Mouse (Mus musculus) left cerebral cortex, postnatal 25 days (tissue): ENCODE data around the gene Wnt3. TPM values are rescaled to one million over a fixed set of nuclear protein-coding genes. Genes with fewer than 3 reads are reported as not detected.
"Not testable (repeated sequence)": the region's sequence is repeated elsewhere in the genome, so short reads cannot be mapped to it uniquely, and the experiment has no call there.

ENCODE experiments used
- DNase-seq, 2 experiments: peaks; one replicate each; pipeline ENCODE4 v3.0.0; 2022; ENCODE audit warnings: low spot score in 2 of 2, mixed read lengths in 1 of 2
- intact Hi-C: fragments of 180-260 bp; cut with DNase I; formaldehyde crosslinking; loops from one replicate; pipeline ENCODE4 v1.15.1; 2025
- total RNA-seq, 2 experiments: library from RNA; stranded (reverse); gene quantifications; 2 replicates each; pipeline ENCODE4 v1.2.3; 2021

Gene Wnt3
- 1 to 10 TPM in 1 of 2 experiments, under 1 TPM in 1; 0.92 to 1.4 TPM for total RNA-seq

- intact Hi-C loops: no loop called here
- no peak for DNase-seq
Measured at GRCm38 (mm10) chr11:103773387-103774227, at the start of gene Wnt3. Gene Wnt3 (plus strand): TSS chr11:103774150.

GRCm38 (mm10) chr11:103724331-103724771 is 49.6 kb upstream of the Wnt3 start:
- DNase-seq: peak; percentile 30 to 79
- intact Hi-C loops: no loop called here

GRCm38 (mm10) chr11:103729282-103729985 is 44.5 kb upstream of the Wnt3 start:
- intact Hi-C loops: no loop called here
- DNase-seq: peak in 1 of 2 experiments; percentile 52

GRCm38 (mm10) chr11:103731594-103731993 is 42.4 kb upstream of the Wnt3 start:
- intact Hi-C loops: no loop called here
- no peak for DNase-seq

GRCm38 (mm10) chr11:103732306-103732705 is 41.6 kb upstream of the Wnt3 start:
- no peak for DNase-seq
- intact Hi-C loops: no loop called here

- intact Hi-C loops: no loop called here
- peak in 1 of 2 experiments; percentile 83 for DNase-seq
Measured at GRCm38 (mm10) chr11:103733069-103733468, 40.9 kb upstream of the Wnt3 start.

- no peak for DNase-seq
- intact Hi-C loops: no loop called here
Measured at GRCm38 (mm10) chr11:103733961-103734360, 40.0 kb upstream of the Wnt3 start.

- no peak for DNase-seq
- intact Hi-C loops: no loop called here
Measured at GRCm38 (mm10) chr11:103734411-103735045, 39.4 kb upstream of the Wnt3 start.

GRCm38 (mm10) chr11:103735046-103735781 is 38.7 kb upstream of the Wnt3 start:
- intact Hi-C loops: no loop called here

GRCm38 (mm10) chr11:103749306-103750089 is 24.5 kb upstream of the Wnt3 start, which contains the start of gene Wnt9b:
Gene Wnt9b (minus strand): TSS chr11:103749821.
- no peak for DNase-seq
- intact Hi-C loops: no loop called here

More at GRCm38 (mm10) chr11:103735046-103735781, 38.7 kb upstream of the Wnt3 start:
- DNase-seq: no peak

- intact Hi-C loops: no loop called here
- no peak for DNase-seq
Measured at GRCm38 (mm10) chr11:103750612-103751011, 23.3 kb upstream of the Wnt3 start.

- no peak for DNase-seq
Measured at GRCm38 (mm10) chr11:103758054-103758453, 15.9 kb upstream of the Wnt3 start.

GRCm38 (mm10) chr11:103758706-103759105 is 15.2 kb upstream of the Wnt3 start:
- intact Hi-C loops: loop anchor here (2.0 kb wide), 2 partner anchors 80 to 120 kb away; partner anchors contain the start of gene Lyzl6
- peak; percentile 46 to 49 for DNase-seq

More at GRCm38 (mm10) chr11:103758054-103758453, 15.9 kb upstream of the Wnt3 start:
- intact Hi-C loops: loop anchor here (2.0 kb wide), 2 partner anchors 79 to 119 kb away; partner anchors contain the start of gene Lyzl6

- intact Hi-C loops: no loop called here
- no peak for DNase-seq
Measured at GRCm38 (mm10) chr11:103760101-103760500, 13.8 kb upstream of the Wnt3 start.

GRCm38 (mm10) chr11:103760891-103761290 is 13.1 kb upstream of the Wnt3 start:
- intact Hi-C loops: not testable (repeated sequence)

GRCm38 (mm10) chr11:103763410-103764163 is 10.4 kb upstream of the Wnt3 start:
- intact Hi-C loops: loop anchor here (1.0 kb wide), 2 partner anchors 148 to 433 kb away; no protein-coding TSS in a partner anchor
- DNase-seq: peak; percentile 56 to 74

More at GRCm38 (mm10) chr11:103760891-103761290, 13.1 kb upstream of the Wnt3 start:
- DNase-seq: not testable (repeated sequence)

GRCm38 (mm10) chr11:103764601-103765000 is 9.3 kb upstream of the Wnt3 start:
- DNase-seq: no peak
- intact Hi-C loops: no loop called here
